Mouse (Mus musculus): ENCODE results near the gene Paxx.

- no peak for TF ChIP-seq CTCF (IDR thresholded peaks at IDR 0.05; ENCODE audit: control insufficient read depth, insufficient read depth, low read length)
- peak; percentile 57 for TF ChIP-seq POLR2A (IDR thresholded peaks at IDR 0.05; ENCODE audit: borderline replicate concordance, control insufficient read depth, low read depth, low read length)
Observed at GRCm38 (mm10) chr2:25465816-25466635, 5.1 kb upstream of the Paxx start.
